Mouse (Mus musculus) CD8-positive naive resting alpha-beta T cell, adult 57 days (primary cell): ENCODE data around the gene Pappa2. TPM values are rescaled to one million over a fixed set of nuclear protein-coding genes. Genes with fewer than 3 reads are reported as not detected.

Experiments
- total RNA-seq: library from RNA; stranded (reverse); gene quantifications from one replicate; pipeline ENCODE4 v1.2.4, GENCODE M21; 2023

Pappa2 gene
- total RNA-seq: not detected

DNA sequence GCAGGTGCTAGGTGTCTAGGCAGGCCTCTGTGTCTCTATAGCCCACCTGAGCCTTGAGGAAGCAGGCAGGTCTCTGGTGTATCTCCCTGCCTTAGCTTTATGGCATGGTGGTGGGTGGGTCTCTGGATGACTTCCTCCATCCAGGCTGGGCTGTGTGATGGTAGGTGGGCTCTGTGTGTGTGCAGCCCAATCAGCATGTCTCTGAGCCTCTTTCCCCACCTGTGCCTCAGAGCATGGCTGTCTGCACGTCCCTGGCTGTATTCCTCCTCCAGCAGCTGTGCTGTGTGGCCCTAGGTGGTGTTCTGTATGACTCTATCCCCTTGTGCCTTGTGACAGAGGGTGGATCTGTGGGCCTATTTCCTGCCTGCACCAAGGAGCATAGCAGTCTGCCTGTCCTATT lies at the start of gene Pappa2:
Gene Pappa2 (minus strand): TSS at position 101 of the 400 bp plus-strand sequence.

